Mouse (Mus musculus) stomach, embryonic 16.5 days (tissue): ENCODE measurements around the gene Lmbrd1. TPM values are rescaled to one million over a fixed set of nuclear protein-coding genes. Genes with fewer than 3 reads are reported as not detected.

Experiments used
- polyA plus RNA-seq: library from polyadenylated mRNA; unstranded; fragments of >200 nt; fragmentation: Nextera tagmentation; extraction: Ambion mirVana; gene quantifications from 2 replicates; pipeline ENCODE4 v1.2.1, GENCODE M21; 2015

The Lmbrd1 gene
- polyA plus RNA-seq, 1 experiment from 2014 or later = 35.1 TPM

Other genes with a start within 250 kb of the Lmbrd1 start
- gene Col19a1, start 91.2 kb upstream of the Lmbrd1 start, polyA plus RNA-seq = 4.7 and 5.5 TPM in 2 replicates